Mouse (Mus musculus) NIH3T3 (cell line): ENCODE results near the gene Mzf1.

ENCODE experiments used
- DNase-seq: peaks from one replicate; pipeline ENCODE4 v3.0.0-alpha.2; 2012; ENCODE audit warnings: low read depth

Mzf1 gene

DNA sequence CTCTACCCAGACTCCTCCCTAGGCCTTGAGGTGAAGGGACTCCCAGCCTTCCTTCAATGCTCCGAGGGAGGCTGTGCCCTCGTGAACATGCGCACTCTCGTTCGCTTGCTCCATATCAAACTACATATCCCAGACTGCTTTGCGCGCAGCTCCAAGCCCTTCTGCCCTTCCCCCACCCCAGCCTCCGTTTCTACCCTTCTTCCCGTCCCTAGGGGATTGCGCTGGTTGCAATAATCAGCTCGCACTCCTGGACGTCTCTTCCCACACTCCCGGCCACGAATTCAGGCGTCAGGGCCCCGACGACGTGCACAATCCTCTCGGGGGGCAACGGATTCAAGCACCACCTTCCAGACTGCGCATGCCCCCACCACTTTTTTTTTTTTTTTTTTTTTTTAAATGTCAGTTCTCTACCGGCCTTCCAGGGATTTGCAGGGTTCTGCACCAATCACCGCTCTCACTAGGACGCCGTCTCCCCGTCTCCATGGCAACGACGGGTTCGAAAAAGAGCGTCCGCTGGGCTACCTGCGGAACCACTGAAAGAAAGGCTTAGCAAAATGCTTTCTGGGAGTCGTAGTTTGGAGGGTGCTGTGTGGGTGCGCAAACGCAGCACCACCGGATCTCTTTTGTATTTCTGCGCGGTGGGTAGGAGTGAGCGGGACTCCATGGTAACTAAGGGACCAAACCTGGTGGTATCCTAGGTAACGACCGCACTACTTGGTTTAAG, at the start of gene Mzf1:
Mzf1 (minus strand) TSS at position 478 of the 724 bp plus-strand sequence.
- peak; percentile 97 for DNase-seq

DNA sequence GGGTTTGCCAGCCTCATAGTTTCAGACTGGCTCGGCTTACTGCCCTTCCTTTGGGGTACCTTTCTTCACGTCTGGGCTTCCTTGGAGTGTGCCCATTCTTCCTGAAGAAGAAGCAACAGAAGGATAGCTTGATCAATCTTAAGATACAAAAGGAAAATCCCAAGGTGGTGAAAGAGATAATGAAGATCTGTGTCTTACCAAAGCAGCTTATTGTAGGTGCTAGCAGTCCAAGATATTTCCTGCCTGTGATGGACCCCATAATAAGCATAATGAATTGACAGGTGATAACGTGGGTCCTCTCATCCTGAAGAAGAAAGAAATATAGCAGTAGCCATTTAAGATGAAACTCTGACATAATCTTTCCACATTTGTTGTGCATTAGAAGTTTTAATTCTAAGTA, 40.5 kb upstream of the Mzf1 start, which contains the start of gene Vmn1r85:
Vmn1r85 (minus strand) TSS at position 101 of the 400 bp plus-strand sequence.
- DNase-seq: no peak

DNA sequence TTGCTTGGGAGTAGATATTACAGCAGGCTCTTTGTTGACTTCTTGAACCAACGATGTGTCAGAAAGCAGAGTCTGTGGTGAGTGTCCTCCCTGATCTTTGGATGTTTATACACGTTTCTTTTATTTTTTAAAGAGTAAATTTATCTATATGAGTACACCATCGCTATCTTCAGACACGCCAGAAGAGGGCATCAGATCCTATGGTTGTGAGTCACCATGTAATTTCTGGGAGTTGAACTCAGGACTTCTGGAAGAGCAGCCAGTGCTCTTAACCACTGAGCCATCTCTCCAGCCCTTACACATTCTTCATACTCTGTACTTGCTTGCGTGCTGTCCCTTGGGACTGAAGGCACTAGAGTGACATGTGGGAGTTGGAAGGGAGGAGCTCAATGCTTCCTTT, 17.7 kb upstream of the Mzf1 start:
- DNase-seq: peak; percentile 50

DNA sequence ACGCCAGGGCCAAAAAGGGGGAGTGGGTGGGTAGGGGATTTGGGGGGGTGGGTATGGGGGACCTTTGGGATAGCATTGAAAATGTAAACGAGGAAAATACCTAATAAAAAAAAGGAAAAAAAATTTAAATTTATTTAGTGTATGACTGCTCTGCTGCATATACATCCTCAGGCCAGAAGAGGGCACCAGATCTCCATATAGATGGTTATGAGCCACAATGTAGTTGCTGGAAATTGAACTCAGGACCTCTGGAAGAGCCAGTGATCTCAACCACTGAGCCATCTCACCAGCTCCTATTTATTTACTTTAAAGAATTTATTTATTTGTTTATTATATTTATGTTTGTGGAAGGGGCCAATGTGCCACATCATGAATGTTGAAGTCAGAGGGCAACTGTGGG, 8.8 kb upstream of the Mzf1 start:
- DNase-seq: peak; percentile 69

DNA sequence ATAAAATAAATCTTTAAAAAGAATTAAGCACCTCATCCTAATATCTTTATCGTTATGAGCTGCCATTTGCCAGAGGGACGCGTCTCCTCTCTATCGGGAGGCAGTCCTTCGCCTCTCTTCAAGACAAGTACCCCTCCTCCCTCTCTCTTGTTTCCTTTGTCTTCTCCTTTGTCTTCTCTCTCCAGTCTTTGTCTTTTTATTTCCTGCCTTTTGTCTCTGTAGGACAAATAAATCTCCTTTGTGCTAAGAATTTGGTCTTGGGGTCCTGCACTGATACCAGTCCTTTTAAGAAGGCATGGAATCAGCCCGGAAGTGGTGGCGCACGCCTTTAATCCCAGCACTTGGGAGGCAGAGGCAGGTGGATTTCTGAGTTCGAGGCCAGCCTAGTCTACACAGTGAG, 5.0 kb upstream of the Mzf1 start:
- DNase-seq: no peak

DNA sequence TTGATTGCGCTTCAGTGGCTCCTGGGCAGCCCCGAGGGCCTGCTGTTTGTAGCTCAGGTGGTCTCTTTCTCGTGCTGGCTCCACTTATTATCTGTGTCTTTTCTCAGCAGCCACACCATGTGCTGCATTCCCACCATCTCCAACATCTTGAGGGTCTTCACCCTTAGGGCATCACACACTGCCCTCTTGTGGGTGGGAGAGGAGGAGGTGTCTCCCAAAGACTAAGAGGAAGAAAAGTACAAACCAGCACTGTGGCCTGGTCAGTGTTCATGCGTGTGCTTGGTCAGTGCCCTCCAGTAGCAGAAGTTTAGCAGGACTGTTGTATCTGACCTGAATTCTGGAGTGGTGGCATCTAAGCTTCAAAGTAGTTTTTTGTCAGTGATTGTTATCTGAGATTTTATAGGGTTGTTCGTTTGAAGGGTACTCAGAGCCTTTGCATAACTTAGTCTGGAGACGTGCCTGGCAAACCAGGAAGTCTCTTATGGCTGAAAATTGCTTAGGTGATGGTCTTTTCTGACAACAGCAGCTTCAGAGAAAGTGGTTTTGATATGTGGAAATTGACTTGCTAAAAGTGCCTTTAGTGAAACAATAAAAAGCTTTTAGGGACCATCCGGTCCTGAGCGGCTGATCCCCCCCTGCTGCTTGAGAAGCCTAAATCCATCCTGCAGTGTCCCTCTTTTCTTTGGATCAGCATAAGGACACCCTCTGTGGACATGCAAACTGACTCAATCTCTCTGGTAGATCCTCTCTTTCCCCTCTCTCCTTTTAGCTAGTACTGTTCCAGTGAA, 2.5 kb upstream of the Mzf1 start:
- no peak for DNase-seq

DNA sequence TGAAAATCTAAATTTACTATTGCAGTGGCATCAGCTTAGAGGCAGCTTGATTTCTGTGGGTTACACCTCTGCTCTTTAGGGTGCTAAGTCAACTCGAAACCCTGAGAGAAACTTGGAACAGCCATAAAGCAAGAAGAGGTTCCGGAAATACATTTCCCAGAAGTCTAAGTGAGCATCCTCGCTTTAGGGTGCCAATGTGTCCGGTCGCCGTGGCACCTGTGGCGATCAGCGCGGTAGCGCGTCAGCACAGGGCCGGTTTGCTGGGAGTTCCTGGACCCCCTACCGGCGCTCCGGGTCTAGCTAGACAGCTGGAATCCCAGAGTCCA, 640 bp downstream of the Mzf1 start:
- DNase-seq: no peak

DNA sequence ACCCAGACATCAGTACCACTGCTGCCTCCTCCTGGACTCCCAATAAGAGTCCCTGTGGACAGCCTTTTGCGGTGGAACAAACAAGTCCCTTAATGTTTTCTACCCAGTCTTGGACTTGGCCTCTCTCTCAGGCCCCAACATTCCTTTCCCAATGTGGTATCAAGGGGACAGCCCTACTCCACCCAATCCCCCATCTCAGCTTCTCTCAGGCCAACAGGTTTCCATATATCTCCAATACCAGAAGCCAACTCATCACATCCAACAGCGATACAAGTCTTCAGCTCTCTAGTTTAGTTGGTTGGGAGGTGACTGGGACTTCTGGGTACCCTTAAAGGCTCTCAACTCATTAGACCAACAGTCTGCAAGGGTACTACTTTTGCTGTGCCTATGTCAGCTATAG, 1.1 kb downstream of the Mzf1 start:
- DNase-seq: no peak

DNA sequence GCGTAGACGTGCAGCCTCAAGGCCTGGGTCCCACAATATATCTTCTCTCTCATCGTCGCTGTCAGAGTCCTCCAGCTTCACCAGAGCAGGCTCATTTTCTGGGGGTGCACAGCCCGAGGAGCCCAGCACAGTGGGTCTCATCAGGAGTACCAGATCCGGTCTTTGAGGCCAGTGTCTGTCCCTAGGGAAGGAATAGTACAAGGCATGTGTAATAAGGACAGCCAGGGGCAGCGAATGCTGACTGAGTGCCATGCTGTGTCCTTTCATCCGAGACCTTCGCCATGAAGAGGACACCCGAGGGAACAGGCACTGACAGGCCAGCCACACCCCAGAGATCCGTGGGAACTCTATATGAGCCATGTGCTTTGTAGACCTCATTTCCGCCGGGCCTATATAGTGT, 1.6 kb downstream of the Mzf1 start:
- no peak for DNase-seq

DNA sequence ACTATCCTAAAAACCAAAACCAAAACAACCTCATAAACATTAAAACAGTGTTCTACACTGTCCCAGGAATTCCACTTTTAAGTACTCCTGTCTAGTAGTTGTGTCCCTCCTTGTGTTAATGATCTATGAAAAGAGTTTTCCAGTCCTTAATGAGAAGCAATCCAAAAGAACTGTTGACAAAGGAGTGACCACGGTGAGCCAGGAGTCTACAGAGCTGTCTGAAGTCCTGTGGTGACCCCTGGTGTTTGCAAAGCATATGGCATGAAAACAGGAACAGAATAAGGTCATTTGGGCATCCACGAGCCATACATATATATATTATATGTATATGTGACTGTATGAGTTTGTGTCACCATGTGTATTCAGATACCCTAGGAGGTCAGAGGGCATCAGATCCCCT, 8.5 kb downstream of the Mzf1 start:
- DNase-seq: peak; percentile 88

DNA sequence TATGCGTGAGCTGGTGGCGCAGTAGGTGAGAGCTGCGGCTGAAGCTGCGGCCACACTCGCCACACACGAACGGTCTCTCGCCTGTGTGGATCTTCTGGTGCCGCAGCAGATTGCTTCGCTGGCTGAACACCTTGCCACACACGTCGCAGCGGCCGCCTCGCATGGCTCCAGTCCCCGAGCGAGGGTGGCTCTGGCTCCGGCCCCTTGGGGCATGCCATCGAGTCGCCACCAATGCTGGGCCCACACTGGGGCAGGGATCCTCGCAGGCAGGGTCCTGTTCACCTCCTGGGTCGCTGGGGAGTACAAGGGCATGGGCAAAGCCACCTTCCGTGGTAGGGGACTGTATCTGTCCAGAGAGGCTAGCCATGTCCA, 10.3 kb downstream of the Mzf1 start:
- DNase-seq: no peak

DNA sequence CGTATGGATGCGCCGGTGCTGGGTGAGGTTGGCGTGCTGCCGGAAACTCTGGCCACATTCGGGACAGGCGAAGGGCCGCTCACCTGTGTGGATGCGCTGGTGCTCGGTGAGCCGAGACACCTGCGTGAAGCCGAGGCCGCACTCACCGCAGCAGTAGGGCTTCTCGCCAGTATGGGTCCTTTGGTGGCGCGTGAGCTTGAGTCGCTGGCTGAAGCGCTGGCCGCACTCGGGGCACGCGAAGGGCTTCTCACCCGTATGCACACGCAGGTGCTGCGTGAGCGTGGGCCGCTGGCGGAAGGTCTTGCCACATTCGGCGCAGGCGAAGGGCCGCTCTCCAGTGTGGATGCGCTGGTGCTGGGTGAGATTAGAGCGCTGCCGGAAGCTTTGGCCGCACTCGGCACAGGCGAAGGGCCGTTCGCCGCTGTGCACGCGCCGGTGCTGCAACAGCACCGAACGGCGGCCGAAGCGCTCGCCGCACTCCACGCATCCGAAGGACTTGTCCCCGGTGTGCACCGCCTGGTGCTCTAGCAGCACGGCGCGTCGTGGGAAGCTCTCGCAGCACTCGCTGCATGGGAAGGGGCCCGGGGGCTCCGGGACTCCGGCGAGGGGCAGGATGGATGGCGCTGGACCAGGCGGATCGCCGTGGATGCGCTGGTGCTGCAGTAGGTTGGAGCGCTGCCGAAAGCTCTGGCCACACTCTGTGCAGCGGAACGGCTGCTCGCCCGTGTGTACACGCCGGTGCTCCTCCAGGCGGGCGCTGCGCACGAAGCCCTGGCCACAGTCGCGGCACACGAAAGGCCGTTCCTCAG, 10.9 kb downstream of the Mzf1 start:
- DNase-seq: no peak

DNA sequence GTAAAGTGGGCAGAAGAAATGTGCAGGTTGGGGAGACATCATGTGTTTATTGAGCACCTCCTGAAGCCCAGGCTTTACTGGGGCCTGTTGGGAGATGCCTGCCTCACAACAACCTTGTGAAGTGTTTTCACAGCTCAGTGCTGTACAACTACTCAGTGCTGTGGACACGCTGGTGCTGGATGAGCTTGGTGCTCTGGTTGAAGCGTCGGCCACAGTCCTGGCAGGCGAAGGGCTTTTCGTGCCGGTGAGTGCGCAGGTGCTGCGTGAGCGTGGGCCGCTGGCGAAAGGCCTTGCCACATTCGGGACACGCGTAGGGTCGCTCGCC, 11.5 kb downstream of the Mzf1 start:
- DNase-seq: no peak

DNA sequence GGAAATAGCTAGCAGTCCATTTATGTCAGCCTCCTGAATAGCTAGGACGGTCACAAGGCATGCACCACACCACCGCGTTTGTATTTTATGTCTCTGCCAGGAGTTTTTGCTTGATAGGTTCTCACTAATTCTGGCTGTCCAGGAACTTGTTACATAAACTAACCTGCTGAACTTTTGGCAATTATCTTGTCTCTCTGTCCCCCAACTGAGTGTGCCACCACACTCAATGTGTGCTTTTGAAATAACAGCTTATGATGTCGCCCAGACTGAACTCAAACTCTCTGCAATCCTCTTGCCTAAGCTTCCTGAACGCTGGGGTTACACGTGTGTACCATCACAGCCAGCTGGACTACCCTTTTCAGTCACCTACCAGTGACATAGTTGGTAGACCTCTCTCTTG, 12.1 kb downstream of the Mzf1 start:
- DNase-seq: no peak

DNA sequence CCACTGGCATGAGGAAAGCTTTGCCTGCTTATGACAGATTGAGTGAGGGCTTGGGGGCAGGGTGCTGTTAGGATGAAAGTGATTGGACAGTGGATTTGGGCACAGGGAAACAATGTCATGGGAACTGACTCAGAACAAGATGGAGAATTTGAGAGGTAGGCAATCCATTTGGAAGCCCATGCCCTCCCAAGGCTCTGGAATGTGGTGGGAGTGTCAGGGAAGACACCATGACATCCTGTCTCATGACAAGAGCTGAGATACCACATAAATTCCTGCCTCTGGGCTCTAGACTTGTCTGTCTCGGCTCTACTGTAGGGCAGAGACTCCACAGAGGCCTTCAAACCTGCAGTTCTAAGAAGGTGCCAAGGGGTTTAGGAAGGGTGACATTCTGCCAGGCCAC, 13.3 kb downstream of the Mzf1 start:
- no peak for DNase-seq

DNA sequence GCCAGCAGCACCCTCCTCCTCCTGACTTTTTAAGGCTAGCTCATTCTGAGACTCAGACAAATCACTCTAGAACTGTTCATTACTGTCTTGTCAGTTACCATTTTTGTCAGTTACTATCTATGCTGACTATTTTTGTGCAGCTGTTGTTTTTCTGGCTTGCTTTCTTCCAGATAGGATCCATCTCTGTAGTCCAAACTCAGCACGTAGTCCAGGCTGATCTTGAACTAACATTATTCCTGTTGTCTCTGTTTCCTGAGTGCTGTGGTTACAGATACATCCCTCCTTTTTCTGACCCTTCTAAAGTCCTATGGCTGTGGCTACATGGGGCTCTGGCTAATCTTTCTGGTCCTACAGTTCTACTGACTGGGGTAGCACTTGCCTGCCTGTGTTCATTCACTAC, 15.4 kb downstream of the Mzf1 start:
- DNase-seq: no peak

DNA sequence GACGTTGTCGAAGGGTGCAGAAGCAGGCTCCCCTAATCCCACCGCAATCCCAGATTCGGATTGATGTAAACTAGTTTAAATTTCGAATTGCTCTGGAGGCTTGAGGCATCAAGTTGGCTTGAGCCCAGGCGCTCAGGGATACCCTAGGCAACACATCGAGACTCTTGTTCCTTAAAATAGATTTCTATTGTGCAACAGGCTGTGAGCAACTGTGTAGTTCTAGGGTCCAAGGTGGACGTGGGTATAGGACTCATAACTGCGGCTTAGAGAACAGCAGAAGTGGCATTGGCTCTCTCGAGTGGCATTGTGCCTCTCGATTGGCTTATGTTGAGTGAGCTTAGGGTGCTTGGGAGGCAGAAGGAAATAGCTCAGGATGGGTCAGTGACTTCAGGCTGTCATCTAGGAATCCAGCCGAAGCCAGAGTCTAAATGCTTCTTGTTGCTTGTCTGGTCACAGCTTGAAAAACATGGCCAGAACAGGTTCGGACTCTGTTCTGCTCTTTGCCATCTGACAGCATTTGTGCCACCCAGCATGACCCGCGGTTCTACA, 15.9 kb downstream of the Mzf1 start:
- peak; percentile 79 for DNase-seq

DNA sequence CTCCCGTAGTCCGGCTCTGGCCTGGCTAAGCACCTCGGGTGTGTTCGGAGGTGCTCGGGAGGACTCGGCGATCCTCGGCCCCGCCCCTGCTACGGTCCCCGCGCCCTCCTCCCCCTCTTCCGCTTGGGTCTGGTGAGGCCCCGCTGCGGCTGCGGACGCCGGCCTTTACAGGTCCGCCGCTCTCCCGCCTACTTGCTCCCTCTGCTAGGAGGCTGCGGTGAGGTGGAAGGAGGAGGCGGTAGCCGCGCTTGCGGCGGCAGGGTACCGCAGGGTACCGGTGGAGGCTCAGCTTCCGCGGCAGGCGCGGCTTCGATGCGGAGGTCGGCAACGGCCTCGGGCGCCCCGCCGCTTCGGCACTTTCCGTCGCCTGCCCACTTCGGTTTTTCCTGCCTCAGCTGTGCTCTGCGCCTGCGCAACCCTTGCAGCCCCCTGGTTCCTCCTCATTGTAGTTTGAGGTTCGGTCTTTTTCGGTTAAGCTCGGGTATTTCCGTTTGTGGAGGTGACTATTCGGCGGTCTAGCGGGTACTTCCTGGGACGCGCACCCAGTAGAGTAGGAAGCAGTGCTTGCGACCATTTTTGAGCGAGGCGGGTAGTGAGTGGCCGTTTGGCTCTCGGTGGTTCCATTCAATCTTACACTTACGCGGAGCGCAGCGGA, 16.5 kb downstream of the Mzf1 start, which contains the start of gene Ube2m:
Ube2m (minus strand) TSS at position 375 of the 655 bp plus-strand sequence.
- DNase-seq: peak; percentile 99

DNA sequence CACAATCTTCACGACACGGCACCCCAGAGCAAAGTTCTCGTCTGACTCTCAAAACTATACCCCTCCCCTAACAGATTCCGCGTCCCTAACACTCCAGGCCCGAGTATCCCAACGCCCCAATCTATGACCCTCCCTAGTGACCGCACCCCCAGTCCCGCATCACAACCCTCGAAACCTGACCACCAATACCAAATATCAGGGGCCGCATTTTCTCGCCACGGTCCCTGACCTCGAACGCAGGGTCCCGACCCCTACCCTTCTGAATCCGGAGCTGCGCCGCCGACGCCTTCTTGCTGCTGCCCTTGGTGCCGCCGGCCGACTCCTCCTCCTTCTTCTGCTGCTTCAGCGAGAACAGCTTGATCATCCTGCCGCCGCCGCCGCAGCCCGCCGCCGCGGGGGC, 17.2 kb downstream of the Mzf1 start:
- no peak for DNase-seq

DNA sequence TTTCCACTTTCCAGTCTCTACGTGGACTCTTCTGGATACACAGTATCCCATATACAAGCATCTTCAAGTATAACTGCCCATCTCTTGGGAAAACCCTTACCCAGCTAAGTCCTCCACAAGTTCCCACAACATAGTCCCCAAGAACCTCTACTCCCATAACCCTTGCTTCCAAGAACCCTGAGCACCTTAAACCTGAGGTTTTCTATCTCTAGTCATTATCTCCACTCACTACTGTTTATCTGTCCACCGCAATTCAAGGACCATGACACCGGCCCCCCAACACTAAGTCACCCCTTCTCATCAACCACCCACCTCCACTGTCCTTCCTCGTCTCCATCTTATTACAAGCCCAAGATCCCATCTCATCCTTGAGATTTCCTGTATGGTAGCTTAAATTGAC, 17.8 kb downstream of the Mzf1 start:
- DNase-seq: no peak

DNA sequence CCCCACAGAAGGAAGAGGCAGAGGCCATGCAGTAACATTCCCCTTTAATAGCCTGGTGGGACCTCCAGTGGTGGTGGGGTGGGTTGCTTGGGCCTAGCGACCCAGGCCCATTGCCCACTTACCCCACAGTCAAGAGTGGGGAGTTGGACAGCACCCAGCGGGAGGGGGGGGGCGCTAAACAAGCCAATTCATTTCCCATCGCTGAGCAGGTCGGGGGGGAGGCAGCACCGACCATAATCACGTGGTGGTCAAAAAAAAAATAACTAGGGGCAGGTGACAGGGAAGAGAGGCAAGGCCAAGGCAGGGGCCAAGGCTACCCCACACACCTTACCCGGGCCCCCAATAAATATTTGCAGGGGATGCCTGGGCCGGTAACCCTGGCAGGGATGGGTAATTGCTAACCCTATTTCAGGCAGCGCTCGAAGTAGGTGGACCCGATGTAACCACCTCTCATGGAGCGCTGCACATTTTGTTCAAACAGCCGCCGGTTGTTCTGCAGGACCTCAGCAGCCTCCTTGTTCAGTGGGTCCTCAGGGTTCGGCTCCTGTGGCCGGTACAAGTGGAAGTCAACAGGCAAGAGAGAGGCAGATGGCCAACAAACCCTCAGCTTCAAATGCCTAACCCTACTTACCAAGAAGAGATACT, 19.2 kb downstream of the Mzf1 start:
- DNase-seq: no peak
